Mouse (Mus musculus) midbrain, embryonic 15.5 days (tissue): ENCODE results near the gene Zfp398. TPM values are rescaled to one million over a fixed set of nuclear protein-coding genes. Genes with fewer than 3 reads are reported as not detected.
A peak's percentile ranks its signal among the peaks of the same experiment; 100 is the strongest.

Source experiments
- ATAC-seq: fragments of 200-750 bp; cut with Nextera tagmentation; replicated peaks from 2 replicates; pipeline ENCODE4 v1.8.0; 2017; ENCODE audit warnings: moderate TSS enrichment
- H3K27ac ChIP-seq: fragments of 300-500 bp; sonication (generic); 2 replicates; pipeline ENCODE4 v1.5.1; 2015; ENCODE audit warnings: mild to moderate bottlenecking, inconsistent platforms
- H3K27me3 ChIP-seq: fragments of 300-500 bp; sonication (generic); replicated peaks from 2 replicates; pipeline ENCODE4 v1.6.1; 2015; ENCODE audit warnings: inconsistent platforms
- H3K36me3 ChIP-seq: fragments of 300-500 bp; sonication (generic); replicated peaks from 2 replicates; pipeline ENCODE4 v1.6.1; 2015; ENCODE audit warnings: inconsistent platforms
- H3K4me1 ChIP-seq: fragments of 300-500 bp; sonication (generic); 2 replicates; pipeline ENCODE4 v1.6.1; 2015; ENCODE audit warnings: inconsistent platforms
- H3K4me2 ChIP-seq: fragments of 300-500 bp; sonication (generic); 2 replicates; pipeline ENCODE4 v1.6.1; 2015; ENCODE audit warnings: inconsistent platforms, mild to moderate bottlenecking, moderate library complexity
- H3K4me3 ChIP-seq: fragments of 300-500 bp; sonication (generic); 2 replicates; pipeline ENCODE4 v1.5.1; 2015; ENCODE audit warnings: mild to moderate bottlenecking, inconsistent platforms
- H3K9ac ChIP-seq: fragments of 300-500 bp; sonication (generic); 2 replicates; pipeline ENCODE4 v1.6.1; 2015; ENCODE audit warnings: mild to moderate bottlenecking, inconsistent platforms
- H3K9me3 ChIP-seq: fragments of 300-500 bp; sonication (generic); 2 replicates; pipeline ENCODE4 v1.6.1; 2016; ENCODE audit warnings: inconsistent platforms
- WGBS: fragments of 180-500 bp; shearing (Covaris S2); methylation state at CpG from one replicate; pipeline ENCODE4 v1.1.7; 2015; ENCODE audit warnings: mixed read lengths; 5-methylcytosine and 5-hydroxymethylcytosine counted together
- microRNA counts: library from miRNA; unstranded; fragments of <30 nt; microRNA quantifications from one replicate; lab custom pipeline; 2016
- microRNA-seq: library from miRNA; unstranded; fragments of <30 nt; microRNA quantifications from one replicate; pipeline ENCODE4, GENCODE M21; 2016
- polyA plus RNA-seq: library from polyadenylated mRNA; unstranded; fragments of >200 nt; fragmentation: Nextera tagmentation; extraction: Ambion mirVana; gene quantifications from 2 replicates; pipeline ENCODE4 v1.2.1, GENCODE M21; 2015

Gene Zfp398
- polyA plus RNA-seq, 1 experiment from 2014 or later, result 22.5 TPM

GRCm38 (mm10) chr6:47911650-47912049 lies 76.2 kb downstream of the Zfp398 start:
- Histone ChIP-seq H3K36me3 (peaks cover 8% of the 10 kb centered on the region; the same call in 1 of the 2 replicates), H3K9me3 (no peaks in the 10 kb centered on the region), H3K27ac (no peak overlapping the region), H3K27me3 (no peaks in the 10 kb centered on the region), H3K4me2 (no peak overlapping the region), H3K9ac (no peak overlapping the region), H3K4me1 (no peaks in the 10 kb centered on the region), H3K4me3 (no peak overlapping the region)
- WGBS, result 61% methylated on average over 1 of the region's 1 CpGs
- no peak for ATAC-seq

GRCm38 (mm10) chr6:47912991-47913390 lies 77.5 kb downstream of the Zfp398 start:
- Histone ChIP-seq H3K4me2 (no peak overlapping the region), H3K9ac (no peak overlapping the region), H3K36me3 (0 out of 2 replicates have a peak, but pooled peaks cover under 1% of the 10 kb centered on the region), H3K9me3 (no peaks in the 10 kb centered on the region), H3K27ac (no peak overlapping the region), H3K27me3 (no peaks in the 10 kb centered on the region), H3K4me1 (no peaks in the 10 kb centered on the region), H3K4me3 (no peak overlapping the region)
- WGBS, result 62% methylated on average over 3 of the region's 3 CpGs
- ATAC-seq, result no peak

DNA sequence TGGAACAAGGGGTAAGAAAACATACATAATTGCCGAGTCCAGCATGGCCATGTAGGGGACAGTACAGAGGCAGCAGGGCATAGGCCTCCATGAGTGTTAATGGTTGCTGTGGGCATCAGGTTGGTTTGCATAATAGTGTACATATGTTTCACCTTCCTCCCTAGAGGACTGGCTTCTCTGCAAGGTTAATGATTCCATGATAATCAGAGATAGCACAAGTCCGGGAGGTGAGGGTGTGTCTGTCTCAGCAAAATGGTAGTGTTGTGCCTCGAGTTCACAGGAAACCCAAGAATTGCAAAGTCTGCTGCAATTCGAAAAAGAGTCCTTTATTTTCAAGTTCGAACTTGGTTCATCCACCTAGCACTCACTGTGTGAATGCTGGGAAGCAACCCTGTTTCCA lies 81.6 kb downstream of the Zfp398 start:
- WGBS, result 85% methylated on average over 5 of the region's 5 CpGs
- peaks cover 16% of the 10 kb centered on the region for H3K4me1 ChIP-seq
- H3K9me3 ChIP-seq, result no peaks in the 10 kb centered on the region
- H3K27ac ChIP-seq, result no peak overlapping the region
- no peak overlapping the region for H3K9ac ChIP-seq
- H3K4me3 ChIP-seq, result no peak overlapping the region
- H3K4me2 ChIP-seq, result no peak overlapping the region
- no peaks in the 10 kb centered on the region for H3K27me3 ChIP-seq
- no peaks in the 10 kb centered on the region for H3K36me3 ChIP-seq
- no peak for ATAC-seq

DNA sequence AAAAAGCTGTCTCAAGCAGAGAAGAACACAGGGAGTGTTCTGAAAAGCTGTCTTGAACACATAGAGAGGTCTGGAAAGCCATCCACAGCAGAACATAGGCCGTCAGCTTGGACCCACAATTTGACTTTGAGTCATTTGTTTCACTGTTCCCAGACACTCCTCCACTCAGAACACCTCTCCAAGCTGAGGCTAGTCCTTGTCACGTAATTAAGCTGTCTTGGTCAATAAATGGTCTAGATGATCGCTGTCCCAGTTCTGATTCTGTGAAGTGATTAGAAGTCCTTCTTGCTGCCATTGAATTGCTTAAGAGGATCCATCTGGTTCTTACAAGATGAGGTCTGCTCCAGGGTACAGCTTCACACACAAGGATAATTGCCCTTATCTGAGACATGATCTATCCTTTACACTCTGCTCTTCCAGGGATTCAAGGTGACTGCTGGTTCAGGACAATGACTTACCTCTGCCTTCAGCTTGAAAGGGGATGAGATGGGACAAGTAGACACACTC lies 83.4 kb downstream of the Zfp398 start:
- no peak overlapping the region for H3K4me2 ChIP-seq
- no peak overlapping the region for H3K27ac ChIP-seq
- H3K36me3 ChIP-seq, result no peaks in the 10 kb centered on the region
- no peaks in the 10 kb centered on the region for H3K27me3 ChIP-seq
- H3K4me3 ChIP-seq, result no peak overlapping the region
- WGBS, result 86% methylated on average over 3 of the region's 3 CpGs
- no peak for ATAC-seq
- no peak overlapping the region for H3K9ac ChIP-seq
- no peaks in the 10 kb centered on the region for H3K9me3 ChIP-seq
- H3K4me1 ChIP-seq, result peaks cover 20% of the 10 kb centered on the region

DNA sequence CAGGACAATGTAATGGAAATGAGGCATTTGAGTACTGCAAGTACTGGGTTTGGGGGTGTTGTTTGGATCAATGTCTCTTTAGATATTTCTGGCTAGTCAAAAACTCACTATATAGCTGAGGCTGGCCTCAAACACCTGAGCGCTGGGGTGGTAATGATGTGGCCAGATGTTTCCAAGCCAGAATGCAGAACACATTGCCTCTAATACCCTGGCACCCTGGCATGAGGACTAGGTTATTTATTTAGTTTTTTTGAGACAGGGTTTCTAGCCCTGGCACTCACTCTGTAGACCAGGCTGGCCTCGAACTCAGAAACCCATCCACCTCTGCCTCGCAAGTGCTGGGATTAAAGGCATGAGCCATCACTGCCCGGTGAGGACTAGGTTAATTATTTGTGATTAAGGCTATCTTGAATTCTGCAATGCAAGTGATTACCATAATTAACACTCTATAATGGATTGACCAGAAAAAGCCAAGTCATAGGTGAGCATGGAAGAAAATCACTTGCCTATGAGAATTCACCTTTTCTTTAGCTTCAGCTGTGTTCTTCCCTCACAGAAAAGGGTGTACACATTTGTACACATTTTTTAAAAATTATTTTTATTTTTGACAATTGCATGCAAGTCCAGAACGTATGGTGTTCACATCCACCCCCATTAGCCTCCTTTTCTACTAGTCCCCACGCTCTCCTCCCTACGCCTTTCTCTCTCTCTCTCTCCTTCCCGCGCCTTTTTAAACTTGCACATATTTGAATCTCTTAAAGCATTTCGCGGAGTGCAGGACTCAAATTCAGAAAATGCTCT lies 84.4 kb downstream of the Zfp398 start:
- 26% methylated on average over 11 of the region's 11 CpGs for WGBS
- Histone ChIP-seq H3K27ac (peak overlapping the region; percentile 96), H3K4me2 (peak overlapping the region; percentile 91), H3K27me3 (no peaks in the 10 kb centered on the region), H3K9me3 (no peaks in the 10 kb centered on the region), H3K36me3 (no peaks in the 10 kb centered on the region), H3K4me3 (peak overlapping the region; percentile 95), H3K4me1 (peaks cover 20% of the 10 kb centered on the region), H3K9ac (peak overlapping the region; percentile 38; the same call in 1 of the 2 replicates)
- ATAC-seq, result peak; percentile 24

DNA sequence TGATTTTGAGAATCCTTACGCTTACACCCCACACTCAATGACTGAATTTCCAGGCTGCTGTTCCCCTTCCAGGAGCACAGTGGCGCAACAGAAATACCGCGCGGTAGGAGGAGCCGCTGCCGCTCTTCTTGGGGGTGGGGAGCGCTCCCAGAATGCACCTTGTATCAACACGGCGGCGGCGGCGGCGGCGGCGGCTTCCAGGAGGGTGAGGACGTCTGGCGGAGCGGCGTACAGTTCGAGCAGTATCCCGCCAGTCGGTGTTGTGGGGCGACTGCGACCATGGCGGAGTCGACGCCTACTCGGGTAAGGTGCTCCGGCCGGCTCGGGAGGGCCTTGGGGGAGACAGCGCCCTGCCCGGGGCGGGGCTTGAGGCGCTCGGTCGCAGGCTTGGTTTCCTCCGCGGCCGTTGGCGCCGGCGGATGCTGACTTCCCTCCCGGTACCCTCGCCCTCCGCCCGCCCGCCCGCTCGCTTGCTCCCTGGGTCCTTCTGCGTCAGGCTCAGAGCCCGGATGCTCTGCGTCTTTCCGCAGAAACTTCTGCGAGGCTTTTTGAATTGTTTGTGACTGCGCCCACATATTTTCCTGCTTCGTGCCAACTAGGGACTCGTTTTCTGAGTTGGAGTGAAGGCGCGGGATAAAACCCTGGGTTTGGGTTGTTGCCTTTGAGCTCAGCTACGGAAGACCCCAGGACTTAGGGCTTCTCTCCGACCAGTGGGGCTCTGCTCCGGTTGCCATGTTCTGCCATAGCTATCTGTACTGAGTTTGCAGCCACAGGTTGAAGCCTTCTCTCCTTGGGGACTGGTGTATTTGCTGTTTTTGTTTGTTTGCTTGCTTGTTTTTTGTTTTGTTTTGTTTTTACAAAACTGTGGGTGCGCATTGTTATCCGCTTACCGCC lies 85.2 kb downstream of the Zfp398 start, which contains the start of gene Zfp212:
Gene Zfp212 (plus strand): TSS at position 30 of the 894 bp plus-strand sequence.
- Histone ChIP-seq H3K4me2 (peak within 1 kb of the TSS; percentile 91), H3K27ac (peak within 1 kb of the TSS; percentile 96), H3K9ac (peak within 1 kb of the TSS; percentile 81), H3K4me1 (peaks cover 20% of the 10 kb centered on the region), H3K36me3 (no peaks in the 10 kb centered on the region), H3K9me3 (no peaks in the 10 kb centered on the region), H3K4me3 (peak within 1 kb of the TSS; percentile 95), H3K27me3 (no peaks in the 10 kb centered on the region)
- ATAC-seq, result peak; percentile 97
- WGBS, result under 1% methylated on average over 65 of the region's 67 CpGs

MicroRNA genes within 50 kb of the gene (microRNA counts, 519-probe panel; counts per million panel counts)
- microRNA mmu-miR-704 (lab: Ali Mortazavi, UCI), result not detected

Small RNA genes within 50 kb of the gene (microRNA-seq; reads per million reads assigned to microRNA genes)
- gene Mir704, result 0.55 reads per million

Other genes starting within 250 kb of the Zfp398 start
- gene Ezh2, start 240.3 kb upstream of the Zfp398 start, polyA plus RNA-seq, result 69.0 and 78.7 TPM in 2 replicates
- gene Pdia4, start 22.2 kb upstream of the Zfp398 start, polyA plus RNA-seq, result 138 and 149 TPM in 2 replicates
- gene Zfp786, start 4.8 kb upstream of the Zfp398 start, polyA plus RNA-seq, result 21.1 and 22.8 TPM in 2 replicates
- 27.5 and 27.8 TPM in 2 replicates for gene Zfp282, start 41.5 kb downstream of the Zfp398 start, polyA plus RNA-seq
- 19.7 and 20.0 TPM in 2 replicates for gene Zfp212, start 84.8 kb downstream of the Zfp398 start, polyA plus RNA-seq
- gene Zfp956, start 117.7 kb downstream of the Zfp398 start, polyA plus RNA-seq, result 21.4 and 24.7 TPM in 2 replicates
- 13.9 and 15.1 TPM in 2 replicates for gene Zfp777, start 213.2 kb downstream of the Zfp398 start, polyA plus RNA-seq